Mouse (Mus musculus) spleen, postnatal 36 days (tissue): ENCODE results near the gene Tnk1.
A peak's percentile ranks its signal among the peaks of the same experiment; 100 is the strongest.

Experiments used
- DNase-seq, 2 experiments: peaks; one replicate each; pipeline ENCODE4 v3.0.0; 2022; ENCODE audit warnings: low spot score in 2 of 2, mixed read lengths in 1 of 2

Tnk1 gene

GRCm38 (mm10) chr11:69837952-69838713 is 20.4 kb downstream of the Tnk1 start, which contains the start of gene Tmem256:
TSS of gene Tmem256 (plus strand) at chr11:69838514.
- peak; percentile 92 to 96 for DNase-seq

GRCm38 (mm10) chr11:69837604-69837951 is 21.0 kb downstream of the Tnk1 start, which contains the start of gene Nlgn2:
TSS of gene Nlgn2 (minus strand) at chr11:69837784.
- DNase-seq: no peak

DNA sequence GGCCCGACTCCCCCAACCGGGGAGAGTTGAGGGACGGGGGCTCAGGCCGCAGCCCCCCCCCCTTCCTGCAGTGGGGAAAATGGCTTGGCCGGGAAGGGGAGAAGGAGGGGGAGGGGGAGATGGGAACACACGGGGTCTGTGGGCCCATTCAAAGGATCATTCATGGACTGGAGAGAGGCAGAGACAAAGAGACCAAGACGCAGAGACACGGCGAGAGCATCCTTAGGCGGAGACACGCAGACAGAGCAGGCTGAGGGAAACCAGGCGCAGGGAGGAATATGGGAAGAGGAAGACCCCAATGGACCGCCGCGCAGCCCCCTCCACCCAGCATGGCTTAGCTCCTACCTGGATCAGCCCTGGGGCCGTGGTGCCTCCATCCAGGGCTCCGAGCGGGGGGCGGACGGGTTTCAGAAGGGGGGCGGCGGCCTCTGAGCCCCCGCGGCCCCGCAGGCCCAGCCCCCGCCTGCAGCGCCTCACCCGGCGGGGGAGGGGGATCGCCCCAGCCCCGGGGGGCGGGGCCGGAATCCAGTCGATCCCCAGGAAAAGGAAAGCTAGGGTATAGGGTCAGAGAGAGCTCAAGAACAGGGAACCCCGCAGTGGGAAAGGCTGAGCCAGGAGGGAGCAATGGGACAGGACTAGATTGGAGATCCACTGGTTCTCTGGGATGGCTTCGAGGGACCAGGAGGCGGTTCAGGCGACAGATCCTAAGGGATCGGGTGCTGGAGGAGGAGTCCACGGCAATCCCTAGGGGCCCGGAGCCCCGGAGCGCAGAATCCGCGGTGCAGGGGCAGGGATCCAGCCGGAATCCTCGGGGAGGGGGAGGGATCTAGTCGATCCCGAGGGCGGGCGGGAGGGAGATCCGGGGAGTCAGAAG is 21.6 kb downstream of the Tnk1 start:
- DNase-seq: no peak

GRCm38 (mm10) chr11:69835966-69836335 is 22.6 kb downstream of the Tnk1 start:
- no peak for DNase-seq

DNA sequence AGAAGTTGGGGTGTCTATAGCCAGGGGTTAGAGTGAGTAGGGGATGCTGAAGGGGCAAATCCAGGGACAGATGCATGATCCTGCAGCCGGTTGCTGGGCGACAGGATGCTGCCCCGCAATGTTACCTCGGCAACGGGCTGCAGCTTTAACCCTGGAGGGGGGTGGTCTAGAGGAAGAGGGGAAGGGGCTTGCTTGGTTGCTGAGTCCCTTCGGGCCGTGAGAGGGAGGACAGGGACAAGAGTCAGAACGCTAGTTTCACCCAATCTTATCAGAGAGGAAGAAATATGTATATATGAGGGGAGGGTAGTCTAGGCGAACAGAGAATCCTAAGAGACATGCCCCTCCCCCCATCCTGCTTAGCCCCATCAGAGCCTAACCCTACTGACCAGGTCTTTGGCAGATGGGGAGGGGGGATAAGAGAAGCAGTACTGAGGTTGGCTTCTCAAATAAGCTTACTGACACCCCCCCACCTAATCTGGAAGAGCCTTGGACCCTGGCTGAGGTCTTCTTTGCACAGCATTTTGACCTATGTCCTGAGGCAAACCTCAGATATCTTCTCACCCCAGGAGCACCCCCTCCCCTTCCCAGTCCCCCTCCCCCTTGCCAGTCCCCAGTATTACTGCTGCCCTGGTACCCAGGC is 23.1 kb downstream of the Tnk1 start:
- no peak for DNase-seq

DNA sequence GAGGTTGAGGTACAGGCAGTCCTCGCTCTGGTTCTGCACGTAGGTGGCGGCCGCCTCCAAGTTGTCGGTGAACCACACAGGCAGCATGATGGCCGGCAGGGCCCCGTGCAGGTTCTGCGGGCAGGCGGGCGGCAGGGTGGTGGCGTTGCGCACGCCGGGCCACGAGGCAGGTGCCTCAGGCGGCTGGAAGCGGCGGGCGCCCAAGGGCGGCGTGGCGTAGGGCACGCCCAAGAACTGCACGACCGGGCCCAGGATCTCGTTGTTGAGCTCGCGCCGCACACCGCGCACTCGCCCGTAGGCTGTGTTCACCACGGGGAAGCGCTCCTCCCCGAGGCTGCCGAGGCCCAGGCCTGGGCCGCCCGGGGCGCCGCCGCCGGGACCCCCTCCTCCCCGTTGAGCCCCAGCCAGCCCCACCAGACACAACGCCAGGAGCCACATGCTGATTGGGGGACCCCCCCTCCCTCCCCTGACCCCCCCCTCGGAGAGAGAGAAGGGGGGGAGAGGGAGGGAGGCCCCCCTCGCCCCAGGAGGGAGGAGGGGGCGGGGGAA is 24.5 kb downstream of the Tnk1 start:
- peak; percentile 52 to 54 for DNase-seq

DNA sequence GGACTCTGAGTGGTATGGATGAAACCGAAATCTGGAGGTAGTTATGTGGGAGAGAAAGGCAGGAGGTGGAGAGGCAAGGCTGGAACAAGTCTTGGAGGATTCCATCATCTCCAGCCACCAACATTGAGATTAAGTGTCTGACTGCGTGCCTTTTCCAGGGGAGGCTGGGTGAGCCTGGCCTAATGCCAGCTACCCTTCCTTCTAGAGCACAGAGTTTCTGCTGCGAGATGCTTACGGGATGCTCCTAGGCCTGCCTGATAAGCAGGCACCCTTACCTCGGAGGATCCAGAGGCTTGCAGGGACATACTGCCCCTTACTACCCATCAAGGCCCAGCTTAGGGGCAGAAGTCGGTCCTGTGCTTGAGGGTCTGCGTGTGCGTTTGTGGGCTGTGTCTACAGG is 25.0 kb downstream of the Tnk1 start:
- DNase-seq: no peak

DNA sequence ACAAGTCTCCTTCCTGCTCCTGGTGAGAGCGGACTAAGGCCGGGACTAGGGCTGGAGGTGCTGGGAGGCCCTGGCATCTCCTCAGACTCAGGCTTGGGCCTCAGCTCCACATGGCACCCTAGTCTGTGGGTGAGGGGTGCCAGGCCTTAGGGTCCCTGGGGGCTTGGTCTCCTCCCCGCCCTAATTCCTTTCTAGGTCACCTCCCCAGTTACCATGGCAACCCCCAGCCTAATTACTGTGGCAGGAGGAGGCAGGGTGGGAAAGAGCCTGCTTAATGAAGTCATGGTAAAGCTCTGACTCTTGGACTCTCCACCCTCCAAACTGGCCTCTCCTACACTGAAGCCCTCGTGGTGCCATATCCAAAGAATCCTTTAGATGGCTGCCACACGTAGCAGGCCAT is 29.7 kb downstream of the Tnk1 start:
- DNase-seq: no peak

GRCm38 (mm10) chr11:69823456-69823855 is 35.1 kb downstream of the Tnk1 start:
- DNase-seq: no peak

DNA sequence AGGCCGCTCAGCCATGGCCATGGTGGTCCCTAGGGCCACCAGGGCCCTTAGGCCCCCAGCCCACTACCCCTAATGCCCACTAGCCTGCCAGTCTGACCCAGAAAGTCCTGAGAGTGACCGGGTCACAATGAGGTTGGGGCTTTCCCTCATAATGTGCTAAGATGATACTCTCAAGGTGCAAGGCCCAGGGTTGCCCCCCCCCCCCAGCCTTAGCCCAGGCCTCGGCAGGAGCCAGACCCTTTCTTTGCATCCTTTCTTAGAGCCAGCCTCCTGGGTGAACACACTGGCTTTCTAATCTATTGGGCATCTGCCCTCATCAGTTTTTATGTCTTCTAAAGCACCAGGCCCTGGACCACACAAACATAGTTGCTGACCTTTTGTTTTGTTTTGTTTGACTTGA is 36.5 kb downstream of the Tnk1 start, which contains the start of gene Spem1:
Gene Spem1 (minus strand): TSS at position 101 of the 400 bp plus-strand sequence.
- no peak for DNase-seq

DNA sequence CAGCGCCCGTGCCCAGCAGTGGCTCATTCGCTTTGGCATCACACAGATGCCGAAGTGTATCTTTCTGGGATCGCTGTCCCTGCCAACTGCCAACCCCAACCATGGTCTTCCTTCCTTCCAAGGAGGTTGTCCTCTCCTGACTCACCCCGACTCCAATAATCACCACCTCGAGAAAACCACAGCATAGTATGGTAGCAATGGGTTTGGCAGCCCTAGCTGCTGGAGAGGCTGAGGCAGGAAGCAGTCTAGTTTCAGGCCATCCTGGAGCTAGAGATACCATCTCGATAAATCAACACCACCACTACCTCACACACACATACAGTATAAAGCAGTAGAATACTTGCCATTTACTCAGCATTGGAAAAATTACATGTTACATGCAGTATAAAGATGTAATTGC is 39.7 kb downstream of the Tnk1 start:
- DNase-seq: no peak

- DNase-seq: no peak
Observed at GRCm38 (mm10) chr11:69818365-69818764, 40.2 kb downstream of the Tnk1 start, which contains the start of gene Spem2. TSS of gene Spem2 (minus strand) at chr11:69818465.

DNA sequence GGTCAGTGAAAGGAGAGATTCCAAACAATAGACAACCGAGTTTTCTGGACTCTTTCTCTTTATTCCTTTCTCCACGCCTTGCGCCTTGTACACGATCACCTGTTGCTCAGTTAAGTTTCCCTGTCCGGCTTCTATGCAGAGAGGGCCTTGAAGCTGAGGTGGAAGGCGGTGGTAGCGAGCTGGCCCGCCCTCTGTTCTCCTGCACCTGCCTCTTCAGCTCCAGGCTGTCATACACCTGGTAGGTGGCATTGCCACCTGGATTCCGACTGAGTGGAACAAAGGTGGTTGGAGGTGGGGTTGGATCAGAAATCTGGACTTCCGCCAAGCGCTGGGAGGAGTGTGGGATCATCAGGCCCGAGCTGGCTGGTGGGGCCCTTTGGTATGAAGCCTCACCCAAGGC is 42.0 kb downstream of the Tnk1 start:
- DNase-seq: no peak

- no peak for DNase-seq
Observed at GRCm38 (mm10) chr11:69815155-69815554, 43.4 kb downstream of the Tnk1 start, which contains the start of gene Gm39566. TSS of gene Gm39566 (minus strand) at chr11:69815298.

DNA sequence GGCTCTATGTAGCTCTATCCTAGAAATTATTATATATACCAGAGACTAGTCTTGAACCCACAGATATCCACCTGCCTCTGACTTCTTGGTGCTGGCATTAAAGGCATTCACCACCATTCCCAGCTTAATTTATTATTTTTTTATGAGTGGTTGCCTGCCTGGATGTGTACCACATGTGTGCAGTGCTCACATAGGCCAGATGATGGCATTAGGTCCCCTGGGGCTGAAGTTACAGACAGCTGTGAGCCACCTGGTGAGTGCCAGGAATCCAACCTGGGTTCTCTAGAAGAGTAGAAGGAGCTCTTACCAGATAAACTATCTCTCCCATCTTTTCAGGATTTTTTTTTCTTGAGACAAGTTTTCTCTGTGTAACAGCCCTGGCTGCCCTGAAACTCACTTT is 48.2 kb downstream of the Tnk1 start:
- DNase-seq: no peak

GRCm38 (mm10) chr11:69807641-69808040 is 50.9 kb downstream of the Tnk1 start:
- no peak for DNase-seq

DNA sequence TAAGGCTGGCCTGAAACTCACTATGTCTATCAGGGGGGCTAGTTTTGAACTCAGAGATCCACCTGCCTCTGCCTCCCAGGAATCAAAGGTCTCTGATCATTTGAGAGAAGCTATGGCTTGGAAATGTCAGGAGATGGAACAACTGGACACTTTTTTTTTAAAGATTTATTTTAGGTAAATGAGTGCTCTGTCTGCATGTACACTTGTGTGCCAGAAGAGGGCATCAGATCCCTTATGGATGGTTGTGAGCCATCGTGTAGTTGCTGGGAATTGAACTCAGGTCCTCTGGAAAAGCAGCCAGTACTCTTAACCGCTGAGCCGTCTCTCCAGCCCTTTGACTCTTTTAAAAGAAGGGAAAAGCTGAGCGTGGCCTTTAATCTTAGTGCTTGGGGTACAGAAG is 52.2 kb downstream of the Tnk1 start:
- DNase-seq: no peak

DNA sequence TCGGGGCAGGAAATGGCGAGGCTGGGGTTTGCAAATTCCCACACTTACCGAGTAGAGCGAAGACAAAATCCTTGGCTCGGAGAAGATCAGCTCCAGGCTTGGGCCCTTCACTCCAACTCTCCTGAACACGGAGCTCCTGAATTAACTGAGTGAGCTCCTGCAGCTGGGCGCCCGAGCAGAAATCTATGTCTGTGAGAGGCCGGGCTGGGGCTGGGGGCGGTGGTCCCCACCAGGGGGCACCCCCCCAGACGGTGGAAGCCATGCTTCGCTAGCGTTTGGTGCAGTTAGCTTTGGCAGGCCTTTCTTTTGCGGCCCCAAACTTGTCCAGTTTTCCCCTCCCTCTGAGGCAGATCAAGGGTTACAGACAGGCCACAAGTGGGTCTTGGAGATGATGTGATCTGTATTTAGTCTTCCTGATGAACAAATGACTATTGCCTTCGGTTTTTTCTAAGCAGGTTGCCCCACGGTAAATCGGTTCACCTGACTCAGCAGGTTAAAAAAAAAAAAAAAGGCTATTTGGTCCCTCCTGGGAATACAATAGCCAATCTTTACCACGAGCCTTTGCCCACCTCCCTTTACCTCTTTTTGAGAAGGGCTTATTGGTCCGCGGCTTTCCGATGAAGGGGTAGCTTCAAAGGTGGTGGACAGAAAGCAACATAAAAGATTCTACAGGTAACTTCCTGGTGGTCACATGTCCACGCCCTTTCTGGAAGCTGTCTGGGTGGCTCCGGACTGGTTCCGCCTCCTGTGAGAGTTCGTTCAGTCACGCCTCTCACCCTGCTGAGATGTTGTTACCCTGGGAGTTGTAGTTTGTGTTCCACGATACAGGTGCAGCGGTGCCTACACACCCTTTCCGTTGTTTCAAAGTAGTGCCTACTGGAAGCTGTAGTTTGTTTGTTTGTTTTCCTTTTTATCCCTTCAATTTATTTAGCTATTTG is 53.3 kb downstream of the Tnk1 start, which contains the start of gene Tmem102:
Gene Tmem102 (minus strand): TSS at position 653 of the 938 bp plus-strand sequence.
- DNase-seq: no peak

DNA sequence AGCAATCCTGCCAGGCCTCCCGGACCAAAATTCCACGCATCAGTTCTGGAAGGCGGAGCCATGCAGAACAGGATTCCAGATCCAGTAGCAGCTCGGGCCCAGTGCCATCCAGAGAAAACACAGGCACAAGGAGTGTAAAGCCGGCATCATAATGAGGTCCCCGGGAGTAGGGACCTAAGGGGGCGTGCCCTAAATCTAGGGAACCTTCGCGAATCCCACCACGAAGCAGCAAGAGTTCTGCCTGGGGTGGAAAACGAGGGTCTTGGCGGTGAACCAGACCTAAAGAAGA is 53.9 kb downstream of the Tnk1 start:
- no peak for DNase-seq

DNA sequence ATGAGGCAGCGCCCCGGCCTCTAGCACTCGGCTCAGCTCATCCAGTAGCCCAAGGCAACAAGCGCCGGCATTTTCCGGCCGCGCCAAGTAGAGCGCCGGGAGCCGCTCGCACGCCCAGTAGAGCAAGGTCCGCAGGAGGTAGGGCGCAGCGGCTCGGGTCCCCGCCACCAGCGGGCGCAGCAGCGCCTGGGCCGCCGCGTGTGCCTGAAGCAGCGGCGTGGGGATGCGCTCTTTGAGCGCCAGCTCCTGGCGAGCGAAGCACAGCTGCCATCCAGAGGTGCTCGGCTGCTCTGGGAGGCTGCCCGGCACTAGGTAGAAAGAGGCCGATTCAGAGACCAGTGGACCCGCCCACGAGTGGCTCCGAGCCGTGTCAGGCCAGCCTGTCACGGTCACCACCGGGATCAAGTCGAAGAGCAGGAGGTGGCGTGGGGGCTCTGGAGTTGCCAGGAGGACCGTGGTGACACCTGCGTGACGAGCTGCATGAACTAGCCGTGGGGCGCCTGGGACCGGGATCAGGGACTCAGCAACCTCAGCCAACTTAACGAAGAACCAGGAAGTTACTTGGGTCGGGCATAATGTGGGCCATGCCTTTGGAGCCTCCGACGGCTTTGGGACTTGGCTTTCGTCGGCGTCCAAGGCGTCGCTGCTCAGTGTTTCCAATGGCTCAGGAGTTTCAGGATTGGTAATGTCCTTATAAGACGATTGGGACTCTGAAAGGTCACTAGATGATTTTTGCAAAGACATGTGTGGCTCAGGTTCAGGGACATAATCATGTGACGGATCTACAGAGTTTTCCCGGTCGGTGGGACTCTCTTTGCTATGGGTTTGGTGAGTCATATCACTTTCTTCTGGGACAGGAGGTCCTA is 54.5 kb downstream of the Tnk1 start:
- peak; percentile 71 to 77 for DNase-seq
